Mouse (Mus musculus) heart, postnatal 0 days (tissue): ENCODE results near the gene Trp53bp2.

Experiments used
- CTCF ChIP-seq: IDR thresholded peaks from 2 replicates; pipeline ENCODE4 v1.5.1; 2016; ENCODE audit warnings: antibody characterized with exemption, control low read depth, low read depth
- EP300 ChIP-seq: IDR thresholded peaks from 2 replicates; pipeline ENCODE4 v1.6.1; 2016; ENCODE audit warnings: antibody characterized with exemption, low read depth

- no peak for TF ChIP-seq CTCF
- no peak for TF ChIP-seq EP300
These were observed 39.5 kb upstream of the Trp53bp2 start for GRCm38 (mm10) chr1:182369435-182369834.
